Mouse (Mus musculus): ENCODE measurements at regions not wholly inside any gene's neighbourhood (a gene's known extent, or its start where the extent isn't known, plus 50 kb on each side); places are given as distances from the start of the nearest gene placed in this dataset.
"Not testable (repeated sequence)": the region's sequence is repeated elsewhere in the genome, so short reads cannot be mapped to it uniquely, and the experiment has no call there.

DNA sequence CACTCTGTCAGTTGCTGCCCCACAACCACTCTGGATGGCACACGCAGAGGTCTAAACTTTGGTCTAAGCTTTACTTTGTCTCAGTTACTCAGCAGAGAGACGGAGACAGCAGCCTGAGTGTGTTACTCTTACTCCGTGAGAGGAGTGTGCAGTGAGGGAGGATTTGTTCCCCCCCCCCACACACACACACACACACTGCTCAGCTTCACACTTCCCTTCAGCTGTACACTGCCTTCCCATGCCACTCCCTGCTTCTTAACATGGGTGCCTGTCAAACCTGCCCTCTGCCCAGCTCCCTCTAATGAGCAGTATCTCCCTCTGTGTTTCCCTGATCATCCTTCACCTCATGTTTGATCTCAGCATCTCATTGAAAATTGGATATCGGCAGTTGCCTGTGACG, 409.9 kb upstream of the Ercc4 start:
- no peak for DNase-seq (ENCODE audit: low read depth in 2 of 2, low spot score in 2 of 2)

DNA sequence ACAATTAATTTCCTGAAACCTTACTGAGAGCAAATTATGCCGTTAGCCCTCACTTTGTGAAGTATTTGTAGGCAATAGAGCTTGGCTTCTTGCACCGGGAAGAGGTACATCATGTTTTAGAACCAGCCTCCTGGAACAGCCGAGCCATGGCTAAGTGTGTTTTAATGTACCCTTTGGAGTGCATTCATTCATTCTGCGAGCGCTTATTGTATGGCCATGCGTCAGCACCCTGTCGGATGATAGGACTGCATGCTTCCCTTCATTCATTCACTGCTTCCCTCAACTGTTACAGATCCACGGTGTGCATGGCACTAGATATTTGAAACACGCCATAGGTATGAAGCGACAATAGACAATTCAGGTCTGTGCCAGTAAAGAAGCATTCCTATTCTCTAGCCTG, 409.4 kb upstream of the Ercc4 start:
- no peak for DNase-seq (ENCODE audit: low read depth in 2 of 2, low spot score in 2 of 2)

DNA sequence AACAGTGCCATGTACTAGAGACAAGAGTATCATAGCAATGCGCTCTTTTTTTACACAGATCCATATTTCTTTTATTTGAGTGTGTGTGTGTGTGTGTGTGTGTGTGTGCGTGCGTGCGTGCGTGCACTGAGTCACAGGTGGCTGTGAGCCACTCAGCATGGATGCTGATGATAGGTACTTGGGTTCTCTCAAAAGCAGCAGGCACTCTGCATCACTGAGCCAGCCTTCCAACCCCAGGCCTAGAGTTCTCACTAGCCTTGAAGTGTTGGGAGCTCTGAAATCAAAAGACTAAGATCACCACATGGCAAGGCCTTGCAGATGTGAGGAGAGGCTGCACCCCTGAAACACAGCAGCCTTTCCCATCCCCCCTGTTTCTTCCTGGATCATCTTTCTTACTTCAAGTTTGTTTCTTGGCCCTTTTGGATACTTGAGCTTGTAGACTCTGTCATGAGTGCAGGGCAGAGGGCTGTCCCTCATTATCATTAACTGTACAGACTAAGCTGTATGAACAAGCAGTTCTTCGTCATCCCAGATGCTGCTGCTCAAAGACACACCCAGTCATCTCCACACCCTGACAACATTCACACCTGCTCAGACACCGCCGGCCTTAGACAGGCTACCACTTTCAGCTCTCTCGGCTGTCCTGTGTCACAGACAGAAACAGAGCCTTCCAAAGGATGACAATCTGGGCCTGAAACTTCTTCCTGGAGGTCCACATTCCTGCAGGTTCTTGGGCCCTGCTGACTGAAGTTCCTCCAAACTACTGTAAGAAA, 405.5 kb upstream of the Ercc4 start:
- DNase-seq (ENCODE audit: low read depth in 2 of 2, low spot score in 2 of 2), result no peak

DNA sequence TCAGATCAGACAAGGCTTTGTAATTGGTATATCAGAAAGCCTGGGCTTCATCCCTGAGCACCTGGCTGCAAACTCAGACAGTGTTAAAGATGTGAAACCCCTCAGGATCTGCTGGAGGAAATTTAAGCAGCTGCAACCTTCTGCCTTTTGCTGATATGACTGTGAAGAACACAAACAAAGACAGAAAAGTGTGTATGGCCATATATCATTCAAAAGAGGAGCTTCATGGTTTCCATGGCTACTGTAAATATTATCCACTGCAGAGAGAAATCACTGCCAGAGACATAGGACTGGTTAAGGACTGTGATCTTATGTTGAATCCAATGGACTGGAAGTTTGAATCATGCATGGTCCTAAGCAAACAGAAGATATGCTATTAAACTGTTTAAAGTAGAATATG, 402.6 kb upstream of the Ercc4 start:
- no peak for DNase-seq (ENCODE audit: low read depth in 2 of 2, low spot score in 2 of 2)

DNA sequence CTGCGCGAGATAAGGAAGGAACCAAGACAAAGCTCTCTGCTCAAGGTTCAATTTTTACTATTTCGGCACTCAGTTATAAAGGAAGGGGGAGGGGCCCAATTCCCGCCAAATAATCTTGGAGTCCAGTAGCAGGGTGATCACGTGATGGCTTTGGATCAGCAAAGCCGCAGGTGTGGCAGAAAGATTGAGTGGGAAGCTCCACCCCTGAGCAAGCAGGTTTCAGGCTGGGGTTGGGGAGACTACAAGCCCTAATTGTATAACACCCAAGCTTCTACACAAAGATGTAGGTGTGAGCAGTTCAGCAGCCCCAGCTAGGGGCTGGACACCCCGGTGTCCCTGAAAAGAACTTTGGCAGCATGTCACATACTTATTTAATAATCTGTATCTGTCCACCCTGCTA, 388.1 kb upstream of the Ercc4 start:
- not testable (repeated sequence) for DNase-seq (ENCODE audit: low read depth in 2 of 2, low spot score in 2 of 2)

DNA sequence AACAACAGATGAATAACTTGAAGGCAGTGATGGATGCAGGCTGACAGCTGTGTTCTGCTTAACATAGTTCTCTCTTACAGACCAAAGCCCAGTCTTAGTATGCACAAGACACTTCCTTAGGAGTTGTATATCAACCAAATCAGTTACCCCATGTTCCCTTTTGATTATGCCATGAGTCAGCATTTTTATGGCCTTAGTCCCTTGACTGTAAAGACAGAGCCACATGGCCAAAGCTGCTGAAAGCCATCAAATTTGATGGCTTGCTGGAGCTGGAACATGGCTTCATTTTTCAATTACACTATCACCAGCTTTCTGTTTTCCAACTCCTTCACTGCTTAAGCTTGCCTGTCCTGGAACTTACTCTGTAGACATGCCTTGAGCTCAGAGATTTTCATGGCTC, 383.4 kb upstream of the Ercc4 start:
- DNase-seq (ENCODE audit: low read depth in 2 of 2, low spot score in 2 of 2), result no peak

DNA sequence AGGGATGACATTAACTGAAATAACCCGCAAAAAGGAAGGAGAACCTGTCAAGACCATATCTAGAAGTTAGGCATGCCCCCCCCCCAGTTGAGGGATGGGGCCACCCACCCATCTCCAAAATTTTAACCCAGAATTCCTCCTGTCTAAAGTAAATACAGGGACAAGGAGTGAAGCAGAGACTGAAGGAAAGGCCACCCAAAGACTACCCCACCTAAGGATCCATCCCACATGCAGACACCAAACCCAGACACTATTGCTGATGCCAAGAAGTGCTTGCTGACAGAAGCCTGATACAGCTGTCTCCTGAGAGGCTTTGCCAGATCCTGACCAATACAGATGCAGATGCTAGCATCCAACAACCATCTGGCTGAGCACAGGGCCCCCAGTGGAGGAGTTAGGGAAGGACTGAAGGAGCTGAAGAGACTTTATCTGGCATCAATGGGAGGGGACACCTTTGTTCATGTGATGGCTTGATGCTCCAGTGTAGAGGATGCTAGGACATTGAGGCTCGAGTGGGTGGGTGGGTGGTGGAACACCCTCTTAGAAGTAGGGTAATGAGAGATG, 379.2 kb upstream of the Ercc4 start:
- not testable (repeated sequence) for DNase-seq (ENCODE audit: low read depth in 2 of 2, low spot score in 2 of 2)

DNA sequence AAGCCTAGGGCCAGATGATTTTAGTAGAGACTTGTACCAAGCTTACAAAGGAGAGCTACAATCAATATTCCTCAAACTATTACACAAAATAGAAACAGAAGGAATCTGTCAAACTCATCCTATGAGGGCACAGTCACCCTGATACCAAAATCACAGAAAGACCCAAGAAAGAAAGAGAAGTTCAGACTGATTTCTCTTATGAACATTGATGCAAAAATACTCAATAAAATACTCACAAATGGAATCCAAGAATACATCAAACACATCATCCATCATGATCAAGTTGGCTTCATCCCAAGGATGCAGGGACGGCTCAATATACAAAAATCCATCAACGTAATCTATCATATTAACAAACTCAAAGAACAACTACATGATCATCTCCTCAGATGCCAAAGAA, 377.9 kb upstream of the Ercc4 start:
- DNase-seq (ENCODE audit: low read depth in 2 of 2, low spot score in 2 of 2), result no peak

DNA sequence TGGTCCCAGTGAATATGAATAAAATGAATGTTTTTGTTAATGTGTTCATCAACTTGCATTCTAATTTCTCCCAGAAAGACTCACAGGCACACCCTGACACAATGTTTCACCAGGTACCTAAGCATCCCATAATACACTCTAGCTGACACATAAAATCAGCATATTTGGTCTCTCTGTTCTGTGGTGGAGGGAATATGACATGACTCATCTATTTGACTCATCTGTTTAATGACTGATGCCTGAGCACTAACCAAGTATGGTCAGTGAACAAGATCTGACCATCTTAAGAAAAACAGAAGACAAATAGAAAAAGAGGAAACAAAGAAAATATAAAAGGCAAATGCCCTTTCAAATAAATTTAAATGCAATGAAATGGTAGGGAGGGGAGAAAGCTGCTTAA, 367.0 kb upstream of the Ercc4 start:
- DNase-seq (ENCODE audit: low read depth in 2 of 2, low spot score in 2 of 2), result no peak

DNA sequence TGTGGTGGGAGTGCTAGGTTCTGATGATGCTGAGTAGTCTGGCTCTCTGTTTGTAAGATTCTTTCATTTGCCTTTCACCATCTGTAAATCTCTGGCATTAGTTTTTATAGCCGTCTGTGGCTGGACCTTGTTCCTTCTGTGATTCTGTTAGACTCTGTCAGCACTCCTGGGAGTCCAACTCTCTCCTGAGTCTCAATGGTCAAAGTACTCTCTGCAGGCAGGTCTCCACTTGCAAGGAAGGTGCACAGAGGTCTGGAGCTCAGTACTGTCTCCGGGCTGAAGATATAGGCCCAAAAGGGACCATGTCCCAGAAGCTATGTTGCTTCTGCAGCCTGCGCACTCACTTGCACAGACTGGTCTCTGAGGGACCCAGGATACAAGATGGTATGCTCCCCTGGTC, 356.3 kb upstream of the Ercc4 start:
- DNase-seq (ENCODE audit: low read depth in 2 of 2, low spot score in 2 of 2), result no peak

DNA sequence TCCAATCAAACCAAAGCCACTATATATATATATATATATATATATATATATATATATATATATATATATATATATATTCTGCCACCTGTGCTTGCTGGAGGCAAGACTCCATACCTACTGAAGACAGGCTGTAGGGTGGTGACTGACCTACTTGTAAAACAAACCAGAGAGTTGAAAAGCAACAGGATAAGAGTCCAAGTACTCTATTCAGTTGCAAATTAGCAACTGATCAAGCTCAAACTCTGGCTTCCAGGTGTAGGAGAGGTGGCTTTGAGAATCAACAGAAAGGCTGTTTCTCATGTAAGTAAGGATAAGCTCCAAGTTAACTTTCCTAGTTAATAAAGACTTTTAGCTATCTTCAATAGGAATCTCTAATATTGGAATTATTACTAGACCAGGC, 355.1 kb upstream of the Ercc4 start:
- DNase-seq (ENCODE audit: low read depth in 2 of 2, low spot score in 2 of 2), result no peak

DNA sequence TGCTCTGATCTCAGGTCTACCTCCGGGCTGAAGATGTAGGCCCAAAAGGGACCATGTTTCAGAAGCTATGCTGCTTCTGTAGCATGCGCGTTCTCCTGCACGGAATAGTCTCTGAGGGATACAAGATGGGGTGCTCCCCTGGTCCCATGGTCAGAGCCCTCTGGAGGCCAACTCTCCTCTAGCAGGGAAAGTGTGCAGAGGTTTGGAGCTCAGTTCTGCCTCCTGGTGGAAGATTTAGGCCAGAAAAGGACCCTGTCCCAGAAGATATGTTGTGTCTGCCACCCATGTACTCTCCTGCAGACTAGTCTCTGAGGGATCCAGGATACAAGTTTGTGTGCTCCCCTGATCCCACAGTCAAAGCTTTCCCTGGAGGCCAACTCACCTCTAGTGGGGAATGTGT, 350.9 kb upstream of the Ercc4 start:
- no peak for DNase-seq (ENCODE audit: low read depth in 2 of 2, low spot score in 2 of 2)

DNA sequence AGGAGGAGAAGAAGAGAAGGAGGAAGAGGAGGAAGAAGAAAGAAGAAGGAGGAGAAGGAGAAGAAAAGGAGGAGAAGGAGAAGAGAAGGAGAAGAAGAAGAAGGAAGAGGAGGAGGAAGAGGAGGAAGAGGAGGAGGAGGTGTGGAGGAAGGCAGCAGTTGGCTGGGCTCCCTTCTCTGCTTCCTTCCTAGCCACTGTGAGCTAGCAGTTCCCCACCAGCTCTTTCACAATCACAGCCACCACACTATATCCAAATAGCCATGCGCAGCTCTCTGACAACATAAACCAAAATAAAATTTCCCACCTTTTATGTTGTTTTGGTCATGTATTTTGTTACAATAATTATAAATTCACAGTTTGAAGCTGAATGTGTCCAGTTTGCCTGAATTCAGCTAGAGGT, 345.3 kb upstream of the Ercc4 start:
- DNase-seq (ENCODE audit: low read depth in 2 of 2, low spot score in 2 of 2), result no peak

DNA sequence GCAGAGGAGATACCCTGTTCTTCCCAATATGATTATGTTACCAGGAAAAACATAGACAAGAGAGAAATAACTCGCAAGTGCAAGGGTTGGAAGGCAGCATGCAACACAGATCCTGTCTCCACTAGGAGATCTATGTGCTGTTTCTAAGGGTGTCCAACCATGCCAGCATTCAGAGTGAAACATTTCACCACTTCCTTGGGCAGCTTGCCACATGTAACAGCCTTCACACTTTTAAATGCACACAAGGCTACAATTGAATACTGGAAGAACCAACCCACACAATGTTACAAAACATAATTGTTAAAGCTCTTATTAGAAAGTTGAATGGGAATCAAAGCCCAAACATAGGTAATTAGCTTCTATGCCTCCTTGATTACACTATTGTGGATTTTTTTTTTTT, 344.9 kb upstream of the Ercc4 start:
- DNase-seq (ENCODE audit: low read depth in 2 of 2, low spot score in 2 of 2), result no peak

DNA sequence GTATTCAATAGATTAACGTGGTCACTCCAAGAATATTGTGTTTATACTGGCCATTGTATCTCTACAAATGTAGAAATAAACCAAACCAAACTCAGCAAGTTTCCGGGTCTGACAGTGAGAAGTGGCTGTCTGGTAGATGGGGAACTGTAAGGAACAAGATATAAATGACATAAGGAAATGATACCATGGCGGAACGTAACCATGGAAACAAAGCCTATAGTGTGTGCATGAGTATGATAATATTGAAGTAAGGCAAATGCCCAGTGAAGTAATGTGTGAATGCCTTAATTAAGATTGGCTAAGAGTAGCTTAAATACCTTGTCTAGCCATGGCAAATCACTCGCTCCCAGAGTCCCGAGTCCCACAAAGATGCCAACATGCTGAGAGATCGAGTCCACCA, 342.6 kb upstream of the Ercc4 start:
- no peak for DNase-seq (ENCODE audit: low read depth in 2 of 2, low spot score in 2 of 2)

DNA sequence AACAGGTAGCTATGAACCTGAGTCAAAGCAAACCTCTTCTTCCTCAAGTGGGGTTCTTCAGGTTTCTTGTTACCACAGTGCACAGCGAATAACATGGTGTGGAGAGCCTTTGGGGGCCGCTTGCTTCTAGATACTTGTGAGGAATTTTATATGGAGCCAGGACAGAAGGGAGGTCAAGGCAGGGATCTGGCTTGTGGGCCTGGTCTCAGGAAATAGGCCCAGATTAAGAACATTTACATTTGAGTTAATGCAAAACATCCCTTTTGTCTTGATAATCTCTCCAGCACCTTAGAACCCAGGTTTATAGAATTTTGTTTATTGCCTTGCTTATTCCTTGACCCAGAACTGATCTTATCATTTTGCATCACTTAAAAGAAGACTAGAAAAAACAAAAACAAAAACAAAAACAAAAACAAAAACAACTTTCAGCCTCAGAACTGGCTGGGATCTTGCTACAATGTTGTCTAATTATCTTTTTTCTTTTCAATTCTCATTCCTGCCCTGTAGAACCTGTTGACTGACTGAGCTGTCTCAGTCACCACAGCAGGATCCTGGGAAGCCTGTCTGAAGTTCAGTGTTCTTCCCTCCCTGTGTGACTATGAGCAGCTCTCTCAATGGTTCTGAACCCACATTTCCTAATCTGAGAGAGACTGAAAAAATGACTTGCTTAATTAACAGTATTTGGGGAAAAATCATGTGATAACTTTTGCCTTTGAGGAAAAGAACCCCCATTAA, 341.2 kb upstream of the Ercc4 start:
- DNase-seq (ENCODE audit: low read depth in 2 of 2, low spot score in 2 of 2), result no peak

DNA sequence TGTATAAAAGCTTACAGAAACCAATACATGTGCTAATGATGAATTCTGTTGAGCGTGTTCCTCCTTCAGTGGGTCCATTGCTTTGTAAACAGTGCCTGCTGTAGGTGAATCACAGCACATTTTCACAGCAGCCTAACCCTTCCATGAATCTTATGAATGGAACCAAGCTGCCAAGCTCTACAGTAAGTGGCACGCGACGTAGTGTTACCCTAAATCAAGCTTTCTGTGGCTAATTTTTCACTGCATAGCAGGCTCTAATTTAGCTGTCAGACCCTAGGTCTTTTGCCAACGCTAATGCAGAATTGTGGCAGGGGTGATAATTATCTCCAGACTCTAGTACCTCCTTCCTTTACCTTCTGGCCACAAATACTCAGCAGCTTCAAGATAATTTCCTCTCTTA, 339.0 kb upstream of the Ercc4 start:
- no peak for DNase-seq (ENCODE audit: low read depth in 2 of 2, low spot score in 2 of 2)

DNA sequence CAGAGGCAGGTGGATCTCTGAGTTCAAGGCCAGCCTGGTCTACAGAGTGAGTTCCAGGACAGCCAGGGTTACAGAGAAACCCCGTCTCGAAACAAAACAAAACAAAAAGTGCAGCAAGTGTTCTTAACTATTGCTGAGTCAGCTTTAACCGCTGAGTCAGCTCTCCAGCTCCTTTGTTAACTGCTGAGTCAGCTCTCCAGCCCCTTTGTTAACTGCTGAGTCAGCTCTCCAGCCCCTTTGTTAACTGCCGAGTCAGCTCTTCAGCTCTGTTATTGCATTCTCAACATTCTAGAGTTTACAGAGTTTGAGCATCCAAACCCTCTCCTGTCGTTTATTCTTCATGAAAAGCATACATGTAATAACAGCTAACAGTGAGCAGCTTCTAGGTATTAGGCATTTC, 336.9 kb upstream of the Ercc4 start:
- DNase-seq (ENCODE audit: low read depth in 2 of 2, low spot score in 2 of 2), result no peak

DNA sequence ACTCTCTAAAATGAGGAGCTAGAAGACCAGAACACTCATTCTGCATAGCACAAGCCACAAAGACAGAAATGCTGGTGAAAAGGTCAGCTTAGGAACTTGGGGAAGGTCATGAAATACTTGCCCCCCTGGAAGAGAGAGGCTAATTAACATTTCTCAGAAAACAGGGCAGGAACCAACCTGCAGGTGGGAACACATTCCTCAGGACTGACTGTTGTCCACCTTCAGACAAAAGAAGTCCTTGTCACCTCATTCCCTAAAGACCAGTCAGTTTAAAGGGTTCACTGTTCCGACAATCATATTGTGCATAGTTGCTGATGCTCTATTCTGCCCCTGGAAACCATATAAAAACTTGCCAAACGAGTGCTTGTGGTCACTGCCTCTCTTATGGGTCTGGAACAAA, 333.6 kb upstream of the Ercc4 start:
- DNase-seq (ENCODE audit: low read depth in 2 of 2, low spot score in 2 of 2), result no peak

DNA sequence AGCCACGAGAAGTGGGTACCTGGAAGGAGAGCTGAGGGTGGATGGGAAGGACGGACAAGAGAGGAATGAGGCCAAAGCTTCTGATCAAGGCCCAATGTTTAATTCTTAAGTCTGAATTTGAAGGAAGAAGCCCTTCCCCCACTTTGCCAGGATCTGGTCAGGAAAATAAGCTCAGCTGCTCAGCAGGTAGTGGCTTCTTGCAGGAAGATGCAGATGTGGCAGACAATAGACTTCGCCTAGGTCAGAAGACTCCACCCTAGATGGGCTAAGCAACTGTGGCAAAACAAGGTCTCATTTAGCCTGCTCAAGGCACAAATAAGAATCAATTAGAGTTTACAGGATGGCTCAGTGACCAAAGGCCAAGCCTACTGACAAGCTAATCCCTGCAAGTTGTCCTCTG, 330.4 kb upstream of the Ercc4 start:
- DNase-seq (ENCODE audit: low read depth in 2 of 2, low spot score in 2 of 2), result no peak

DNA sequence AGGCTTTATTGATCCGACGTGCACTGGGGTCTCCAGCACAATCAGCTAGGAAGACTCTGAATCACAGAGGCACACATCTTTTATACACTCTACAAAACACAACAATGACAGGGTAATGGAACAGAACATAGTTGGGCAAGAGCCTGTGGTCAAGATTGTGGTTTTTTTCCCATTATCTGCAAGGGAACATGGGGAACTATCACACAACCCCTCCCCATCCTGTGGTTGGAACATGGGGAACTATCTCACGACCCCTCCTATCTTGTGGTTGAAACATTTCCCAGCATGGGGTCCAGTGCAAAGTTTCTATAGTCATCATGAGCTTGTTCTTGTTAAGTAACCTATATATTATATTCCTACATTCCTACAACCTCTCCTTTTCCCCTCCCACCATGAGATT, 328.8 kb upstream of the Ercc4 start:
- no peak for DNase-seq (ENCODE audit: low read depth in 2 of 2, low spot score in 2 of 2)

DNA sequence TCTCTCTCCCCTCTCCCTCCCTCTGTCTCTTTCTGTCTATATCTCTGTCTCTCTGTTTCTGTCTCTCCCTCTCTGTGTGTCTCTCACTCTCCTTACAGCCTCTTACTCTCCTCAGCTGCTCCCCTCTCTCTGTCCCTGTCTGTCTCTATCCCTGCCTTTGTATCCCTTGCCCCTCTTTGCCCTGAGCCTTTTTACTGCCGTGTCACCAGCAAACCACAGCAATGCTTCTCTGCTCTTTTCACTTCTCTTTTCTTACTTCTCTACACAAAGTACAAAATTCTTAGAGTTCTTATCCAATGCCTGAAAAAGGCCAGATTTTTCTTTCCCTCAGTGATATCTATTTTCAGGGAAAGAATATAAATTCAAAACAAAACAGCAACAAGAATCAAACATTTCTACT, 323.7 kb upstream of the Ercc4 start:
- no peak for DNase-seq (ENCODE audit: low read depth in 2 of 2, low spot score in 2 of 2)

DNA sequence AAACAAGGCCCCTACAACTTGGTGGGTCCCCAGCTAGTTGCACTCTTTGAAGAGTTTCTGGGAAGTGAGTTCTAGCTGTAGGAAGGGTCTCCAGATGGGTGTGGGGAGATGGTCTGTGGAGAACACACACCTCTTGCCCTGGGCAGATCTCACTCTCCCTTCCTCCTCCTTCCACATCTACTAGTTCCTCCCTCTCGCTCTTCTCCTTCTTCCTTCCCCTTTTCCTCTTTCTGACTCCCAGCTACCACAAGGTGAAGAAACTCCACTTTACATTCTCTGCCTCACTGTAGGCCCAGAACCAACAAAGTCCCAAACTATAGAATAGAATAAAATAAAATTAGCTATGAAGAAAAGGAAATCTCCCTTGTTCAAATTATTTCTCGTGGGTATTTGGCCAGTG, 311.0 kb upstream of the Ercc4 start:
- no peak for DNase-seq (ENCODE audit: low read depth in 2 of 2, low spot score in 2 of 2)
